Mouse (Mus musculus) urinary bladder, adult 18-20 months (tissue): Measurements from ENCODE around the gene Tmem179b.

Experiments used
- DNase-seq, 2 experiments: peaks; one replicate each; pipeline ENCODE4 v3.0.0; 2022; ENCODE audit warnings: low spot score in 2 of 2, mixed read lengths in 2 of 2

Gene Tmem179b

DNA sequence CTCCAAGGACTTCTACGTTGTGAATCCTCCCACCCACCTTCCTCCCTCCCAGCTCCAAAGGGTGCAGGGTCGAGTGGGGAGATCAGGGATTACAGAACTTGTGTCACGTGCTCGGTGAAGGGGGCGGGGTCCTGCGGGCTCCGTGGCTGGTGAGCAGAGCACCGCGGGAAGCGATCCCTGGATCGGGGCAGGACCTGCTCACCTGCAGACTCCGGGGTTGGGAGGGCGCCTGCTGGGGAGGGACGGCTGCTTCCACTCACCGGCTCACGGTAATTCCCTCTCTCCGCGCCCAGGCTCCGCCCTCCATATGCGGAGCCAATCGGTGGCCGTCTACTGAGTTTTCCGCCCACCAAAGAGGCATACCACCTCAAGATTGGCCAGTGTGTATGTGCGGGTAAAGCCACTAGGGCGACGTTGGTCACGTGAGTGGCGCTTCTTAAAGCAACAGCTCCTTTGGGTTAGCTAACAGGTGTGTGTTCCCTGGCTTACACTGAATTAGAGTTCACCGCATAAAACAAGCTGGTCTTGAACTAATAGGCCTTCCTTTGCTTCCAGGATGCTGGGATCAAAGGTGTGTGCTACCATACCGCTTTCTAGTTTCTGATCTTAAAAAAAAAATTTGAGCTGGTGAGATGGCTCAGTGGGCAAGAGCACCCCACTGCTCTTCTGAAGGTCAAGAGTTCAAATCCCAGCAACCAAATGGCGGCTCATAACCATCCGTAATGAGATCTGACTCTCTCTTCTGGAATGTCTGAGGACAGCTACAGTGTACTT, 11.9 kb upstream of the Tmem179b start, which contains the start of gene Taf6l:
TSS of gene Taf6l (minus strand) at position 410 of the 774 bp plus-strand sequence.
- DNase-seq, result peak; percentile 81 to 85

DNA sequence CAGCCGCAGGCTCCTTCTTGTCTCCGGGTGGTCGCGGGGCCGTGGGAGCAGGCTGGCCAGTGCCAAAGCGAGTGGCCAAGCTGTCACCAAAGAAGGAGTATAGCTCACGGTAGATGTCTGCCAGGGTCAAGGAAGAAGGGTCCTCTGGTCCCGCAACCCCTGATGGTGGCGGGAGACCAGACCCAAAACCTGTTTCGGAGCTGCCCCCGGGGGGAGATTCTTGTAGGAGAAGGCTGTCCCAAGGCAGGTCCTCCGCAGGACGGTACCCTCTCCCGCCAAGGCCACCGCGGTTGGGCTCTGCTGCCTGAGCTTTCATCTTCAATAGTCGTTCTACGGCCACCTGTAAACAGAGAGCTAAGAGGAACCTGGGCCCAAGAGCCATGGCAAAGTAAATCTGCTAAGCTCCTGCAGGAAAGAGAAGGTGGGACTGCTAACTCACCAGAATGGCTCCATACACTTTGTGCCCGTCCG, 719 bp upstream of the Tmem179b start:
- peak in 1 of 2 experiments; percentile 37 for DNase-seq

- no peak for DNase-seq
Measured at GRCm38 (mm10) chr19:8773409-8773808, 858 bp downstream of the Tmem179b start.

DNA sequence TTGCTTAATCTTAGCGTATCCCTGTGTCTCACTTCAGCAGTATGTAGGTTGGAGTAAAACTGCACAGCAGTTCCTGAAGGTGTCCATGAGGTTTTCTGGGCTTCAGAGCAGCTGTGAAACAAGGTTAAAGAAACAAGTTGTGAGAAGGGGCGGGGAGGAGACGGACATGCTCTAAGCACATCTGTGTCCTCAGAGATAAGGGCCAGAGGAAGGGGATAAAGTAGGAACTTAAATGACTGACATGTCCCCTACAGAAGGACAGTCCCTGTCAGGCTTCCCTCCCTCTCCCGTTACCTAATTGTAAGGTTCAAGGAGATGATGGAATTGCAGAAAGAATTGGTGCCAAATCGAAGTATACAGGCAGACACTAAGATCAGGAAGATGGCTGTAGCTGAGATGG, 1.3 kb downstream of the Tmem179b start:
- no peak for DNase-seq

DNA sequence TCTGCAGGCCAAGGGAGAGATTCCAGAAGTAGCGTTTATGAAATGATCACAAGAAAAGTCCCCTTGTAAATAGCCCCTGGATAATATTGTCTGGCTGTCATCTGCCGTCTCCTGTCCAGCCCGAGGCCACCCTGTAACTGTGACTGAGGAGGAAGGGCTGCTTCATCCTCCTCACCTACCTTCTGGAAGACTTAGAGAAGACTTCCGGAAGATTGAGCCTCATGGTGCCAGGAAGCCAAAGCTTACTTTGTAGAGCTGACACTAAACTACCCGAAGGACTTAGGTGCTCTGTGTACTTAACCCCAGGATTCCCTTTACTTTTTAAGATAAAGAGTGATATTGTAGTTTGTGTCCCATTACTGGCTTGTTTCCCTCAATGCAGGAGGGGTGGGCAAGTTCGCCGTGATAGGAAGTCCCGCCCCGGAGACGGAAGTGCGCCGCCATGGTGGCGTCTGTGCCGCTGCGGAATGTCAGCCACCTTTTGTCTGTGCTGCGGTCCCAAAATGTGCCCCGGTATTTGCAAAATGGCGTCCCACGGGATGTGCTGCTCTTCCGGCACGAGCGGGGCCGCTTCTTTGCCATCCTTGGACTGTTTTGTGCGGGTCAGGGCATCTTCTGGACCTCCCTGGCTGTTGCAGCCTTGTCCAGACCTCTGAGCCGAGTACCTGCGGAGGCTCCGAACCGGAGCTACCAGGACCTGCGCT, 3.5 kb downstream of the Tmem179b start, which contains the start of gene Tmem223:
TSS of gene Tmem223 (plus strand) at position 430 of the 704 bp plus-strand sequence.
- peak; percentile 67 to 71 for DNase-seq

DNA sequence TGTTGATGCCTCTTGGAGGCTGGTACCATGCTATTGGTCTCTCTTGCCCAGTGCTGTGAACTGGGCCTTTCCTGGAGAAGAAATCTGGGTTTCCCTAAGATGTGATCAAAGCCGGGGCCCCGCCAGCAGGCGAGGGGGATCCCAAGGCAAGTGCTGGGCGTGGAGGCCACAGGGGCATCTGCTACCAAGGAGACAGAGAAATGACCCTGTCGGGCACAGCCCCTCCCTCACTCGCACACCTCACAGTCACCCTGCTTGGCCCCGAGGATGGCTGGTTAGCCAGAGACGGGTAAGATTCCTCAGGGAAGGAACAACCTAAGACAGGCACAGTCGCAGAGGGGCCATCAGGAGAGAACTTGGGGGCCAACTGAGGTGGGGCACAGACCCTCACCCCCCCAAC, 8.7 kb downstream of the Tmem179b start:
- DNase-seq, result no peak

- DNase-seq, result no peak
Measured at GRCm38 (mm10) chr19:8763276-8763675, 11.0 kb downstream of the Tmem179b start.

DNA sequence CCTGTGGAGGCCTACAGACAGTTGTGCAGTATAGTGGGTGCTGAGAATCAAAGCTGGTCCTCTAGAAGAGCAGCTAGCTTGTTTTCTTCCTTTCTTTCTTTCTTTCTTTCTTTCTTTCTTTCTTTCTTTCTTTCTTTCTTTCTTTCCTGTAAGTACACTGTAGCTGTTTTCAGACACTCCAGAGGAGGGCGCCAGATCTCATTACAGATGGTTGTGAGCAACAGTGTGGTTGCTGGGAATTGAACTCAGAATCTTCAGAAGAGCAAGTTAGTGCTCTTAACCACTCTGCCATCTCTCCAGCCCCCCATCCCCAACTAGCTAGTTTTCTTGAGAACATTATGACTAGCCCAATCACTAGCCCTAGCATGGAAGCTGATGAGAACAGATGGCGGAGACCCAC, 13.5 kb downstream of the Tmem179b start:
- DNase-seq, result no peak

GRCm38 (mm10) chr19:8758899-8759298, 15.4 kb downstream of the Tmem179b start:
- no peak for DNase-seq

DNA sequence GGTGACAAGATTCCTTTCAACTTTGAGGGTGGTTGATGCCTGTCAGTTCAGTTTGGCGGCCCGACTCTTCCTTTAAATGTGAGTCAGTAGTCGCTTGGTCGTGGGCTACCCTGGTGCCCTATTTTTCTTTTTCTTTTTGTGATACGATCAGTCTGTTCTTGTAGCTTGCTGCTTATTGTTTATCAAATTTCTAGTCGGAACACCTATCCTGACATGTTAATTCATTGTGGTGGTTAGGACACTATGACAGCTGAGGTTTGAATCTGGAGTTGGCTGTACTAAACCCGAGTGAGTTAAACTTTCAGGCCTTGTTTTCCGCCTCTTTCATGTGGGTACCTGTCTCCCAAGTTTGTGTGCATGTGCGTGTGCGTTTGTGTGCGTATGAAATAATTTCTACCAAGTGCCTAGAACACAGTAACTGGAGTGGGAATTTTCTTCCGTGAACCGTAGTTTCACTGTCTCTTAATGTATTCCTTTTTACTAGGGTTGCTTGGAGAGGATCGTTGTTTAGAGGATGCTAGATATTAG, 16.7 kb downstream of the Tmem179b start:
- no peak for DNase-seq

DNA sequence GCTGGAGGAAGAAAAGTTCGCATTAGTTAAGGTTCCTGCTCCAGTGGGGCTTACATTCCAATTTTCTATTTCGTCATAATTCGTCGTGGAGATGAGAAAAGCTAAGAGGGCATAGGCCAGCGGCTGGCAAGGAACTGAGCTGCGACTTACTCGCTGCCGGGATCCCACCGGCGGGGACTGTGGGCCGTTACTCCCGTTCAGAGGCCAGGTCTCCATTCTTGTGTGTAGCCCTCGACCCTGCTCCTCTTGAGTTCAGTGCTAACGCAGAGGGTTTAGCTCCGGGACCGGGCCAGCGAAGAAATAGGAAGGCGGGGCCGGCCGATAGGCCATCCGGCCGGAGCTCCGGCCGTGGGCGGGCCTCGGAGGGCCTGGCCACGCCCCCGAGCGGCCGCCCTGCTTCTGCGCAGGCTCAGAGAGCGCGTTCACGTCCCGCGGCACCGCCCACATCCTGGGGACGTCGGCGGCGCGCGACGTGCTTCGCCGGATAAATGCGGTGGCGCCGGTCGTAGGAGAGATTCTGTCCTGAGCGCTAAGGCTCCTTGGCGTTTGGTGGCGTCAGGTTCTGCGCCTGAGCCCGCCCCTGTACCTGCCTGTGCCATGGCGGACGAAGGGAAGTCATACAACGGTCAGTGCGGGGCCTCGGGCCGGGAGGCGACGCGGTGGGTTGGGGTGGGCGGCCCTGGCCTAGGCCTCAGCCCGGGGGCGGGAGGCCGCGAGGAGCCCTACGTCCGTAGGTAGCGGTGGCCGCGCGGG, 17.5 kb downstream of the Tmem179b start, which contains the start of gene Nxf1:
TSS of gene Nxf1 (plus strand) at position 439 of the 753 bp plus-strand sequence.
- peak; percentile 85 for DNase-seq

DNA sequence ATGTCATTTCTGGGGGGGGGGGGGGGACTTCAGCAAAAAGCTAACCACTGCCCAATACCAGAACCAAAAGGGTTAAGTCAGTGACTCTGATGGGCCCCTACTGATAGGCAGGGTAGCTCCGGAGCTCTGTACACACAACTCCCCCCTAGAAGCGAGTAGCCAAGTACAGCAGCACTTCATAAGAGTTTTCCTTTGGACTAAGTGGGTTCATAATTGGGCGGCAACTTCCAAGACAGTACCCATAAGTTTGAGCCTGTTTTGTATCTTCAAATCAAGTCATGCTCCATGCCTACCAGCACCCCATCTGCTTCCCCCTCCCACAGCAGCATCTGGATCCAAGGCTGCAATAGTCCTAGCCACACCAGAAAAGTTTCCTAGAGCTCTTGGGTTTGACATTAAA, 18.6 kb downstream of the Tmem179b start:
- no peak for DNase-seq

GRCm38 (mm10) chr19:8747368-8747767, 26.9 kb downstream of the Tmem179b start:
- DNase-seq, result no peak

GRCm38 (mm10) chr19:8745382-8745781, 28.9 kb downstream of the Tmem179b start:
- DNase-seq, result no peak

- no peak for DNase-seq
Measured at GRCm38 (mm10) chr19:8742176-8742575, 32.1 kb downstream of the Tmem179b start.

DNA sequence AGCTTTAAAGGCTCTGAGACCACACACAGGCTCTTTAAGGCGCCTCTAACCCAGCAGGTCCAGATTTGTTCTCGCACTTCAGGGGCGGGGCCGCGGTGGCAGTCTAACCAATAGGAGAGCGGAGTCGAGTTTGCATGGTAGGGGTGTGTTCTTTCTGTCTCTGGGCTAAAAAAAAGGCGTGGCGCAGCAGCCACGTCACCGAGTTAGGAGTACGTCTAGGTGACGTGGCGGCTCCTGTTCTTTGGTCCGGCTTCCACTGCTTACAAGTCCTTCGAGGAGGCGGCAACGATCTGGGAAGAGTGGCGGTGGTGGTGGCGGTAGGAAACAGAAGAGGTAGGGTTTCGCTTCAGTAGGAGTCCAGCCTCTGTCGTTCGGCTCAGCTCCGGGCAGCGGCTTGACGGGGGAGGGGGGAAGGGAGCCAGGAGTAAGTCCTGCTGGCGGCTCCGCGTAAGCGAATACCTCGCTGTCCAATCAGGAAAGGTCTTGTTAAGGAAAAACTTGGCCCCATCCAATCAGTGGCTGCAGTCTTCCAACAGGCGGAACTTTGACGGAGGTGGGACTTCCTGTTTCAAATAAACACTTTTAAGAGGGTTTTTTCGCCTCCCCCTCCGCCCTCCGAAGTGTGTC, 32.9 kb downstream of the Tmem179b start, which contains the start of gene Stx5a:
TSS of gene Stx5a (plus strand) at position 171 of the 627 bp plus-strand sequence.
- DNase-seq, result peak; percentile 91 to 95

DNA sequence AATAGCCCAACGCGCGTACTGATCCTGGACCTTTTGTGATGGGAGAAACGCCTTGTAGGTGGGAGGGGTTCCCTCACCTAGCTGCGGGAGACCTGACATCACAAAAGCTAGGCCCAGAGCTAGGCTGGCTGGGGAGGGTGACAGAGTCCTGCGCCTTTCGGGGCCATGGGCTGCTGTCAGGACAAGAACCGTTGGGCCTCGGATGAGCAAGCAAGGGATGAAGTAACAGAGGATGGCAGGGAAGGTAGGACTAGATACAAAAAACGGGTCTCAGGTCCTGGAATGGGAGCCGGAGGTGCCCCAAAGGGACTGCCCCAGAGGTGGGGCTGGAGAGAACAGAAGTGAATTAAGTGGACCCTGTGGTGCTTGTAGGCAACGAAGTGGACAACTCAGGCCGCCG, 33.7 kb downstream of the Tmem179b start, which contains the start of gene 1700092M07Rik:
TSS of gene 1700092M07Rik (plus strand) at position 116 of the 400 bp plus-strand sequence.
- DNase-seq, result no peak

- no peak for DNase-seq
Measured at GRCm38 (mm10) chr19:8739646-8740045, 34.6 kb downstream of the Tmem179b start.

- no peak for DNase-seq
Measured at GRCm38 (mm10) chr19:8738911-8739310, 35.4 kb downstream of the Tmem179b start.

- no peak for DNase-seq
Measured at GRCm38 (mm10) chr19:8736160-8736467, 38.2 kb downstream of the Tmem179b start.
